Mouse (Mus musculus): ENCODE data around the gene Cyp4a30b.
"Not testable (repeated sequence)": the region's sequence is repeated elsewhere in the genome, so short reads cannot be mapped to it uniquely, and the experiment has no call there.

Gene Cyp4a30b

GRCm38 (mm10) chr4:115452304-115452703, at the start of gene Cyp4a30b:
TSS of gene Cyp4a30b (plus strand) at chr4:115452604.
- in situ Hi-C loops (cut with MboI; ENCODE audit: unreplicated experiment in 2 of 2), result no loop called here

- in situ Hi-C loops (cut with MboI; ENCODE audit: unreplicated experiment in 2 of 2), result loop anchor here in 1 of 2 experiments (5.0 kb wide), 1 partner anchor 109 kb away; no protein-coding TSS in a partner anchor
Measured at GRCm38 (mm10) chr4:115411324-115411723, 41.1 kb upstream of the Cyp4a30b start, which contains the start of gene Cyp4a12b. TSS of gene Cyp4a12b (plus strand) at chr4:115411624.

GRCm38 (mm10) chr4:115450577-115451137, 1.7 kb upstream of the Cyp4a30b start:
- in situ Hi-C loops (cut with MboI; ENCODE audit: unreplicated experiment in 2 of 2), result no loop called here

- in situ Hi-C loops (cut with MboI; ENCODE audit: unreplicated experiment in 2 of 2), result loop anchor here in 1 of 2 experiments (10.0 kb wide), 1 partner anchor 511 kb away; no protein-coding TSS in a partner anchor
Measured at GRCm38 (mm10) chr4:115473585-115473984, 21.2 kb downstream of the Cyp4a30b start.

GRCm38 (mm10) chr4:115476051-115476450, 23.6 kb downstream of the Cyp4a30b start:
- in situ Hi-C loops (cut with MboI; ENCODE audit: unreplicated experiment in 2 of 2), result loop anchor here (5.0 to 25.0 kb wide), 3 partner anchors 231 to 509 kb away; no protein-coding TSS in a partner anchor

GRCm38 (mm10) chr4:115481006-115481652, 28.7 kb downstream of the Cyp4a30b start:
- in situ Hi-C loops (cut with MboI; ENCODE audit: unreplicated experiment in 2 of 2), result loop anchor here in 1 of 2 experiments (25.0 kb wide), 1 partner anchor 481 kb away; no protein-coding TSS in a partner anchor

- in situ Hi-C loops (cut with MboI; ENCODE audit: unreplicated experiment in 2 of 2), result loop anchor here in 1 of 2 experiments (25.0 kb wide), 1 partner anchor 466 kb away; no protein-coding TSS in a partner anchor
Measured at GRCm38 (mm10) chr4:115496001-115496400, 43.6 kb downstream of the Cyp4a30b start, which contains the start of gene Cyp4a14. TSS of gene Cyp4a14 (minus strand) at chr4:115496142.

- in situ Hi-C loops (cut with MboI; ENCODE audit: unreplicated experiment in 2 of 2), result loop anchor here in 1 of 2 experiments (25.0 kb wide), 1 partner anchor 465 kb away; no protein-coding TSS in a partner anchor
Measured at GRCm38 (mm10) chr4:115497466-115497865, 45.1 kb downstream of the Cyp4a30b start.

GRCm38 (mm10) chr4:115513964-115514363, 61.6 kb downstream of the Cyp4a30b start:
- in situ Hi-C loops (cut with MboI; ENCODE audit: unreplicated experiment in 2 of 2), result not testable (repeated sequence)

GRCm38 (mm10) chr4:115518000-115518399, 65.6 kb downstream of the Cyp4a30b start, which contains the start of gene Cyp4a10:
TSS of gene Cyp4a10 (plus strand) at chr4:115518264.
- in situ Hi-C loops (cut with MboI; ENCODE audit: unreplicated experiment in 2 of 2), result not testable (repeated sequence)

- in situ Hi-C loops (cut with MboI; ENCODE audit: unreplicated experiment in 2 of 2), result no loop called here
Measured at GRCm38 (mm10) chr4:115519444-115519843, 67.0 kb downstream of the Cyp4a30b start.
